Mouse (Mus musculus) liver, embryonic 15.5 days (tissue): ENCODE measurements around the gene Ier3. TPM values are rescaled to one million over a fixed set of nuclear protein-coding genes. Genes with fewer than 3 reads are reported as not detected.

Experiments
- ATAC-seq: fragments of 200-750 bp; cut with Nextera tagmentation; 2 replicates; pipeline ENCODE4 v1.8.0; 2017; ENCODE audit warnings: moderate number of reproducible peaks, mild to moderate bottlenecking, moderate library complexity; ENCODE audit not compliant: insufficient read depth
- H3K27ac ChIP-seq: fragments of 300-500 bp; sonication (generic); replicated peaks from 2 replicates; pipeline ENCODE4 v1.5.1; 2015; ENCODE audit warnings: mild to moderate bottlenecking, inconsistent platforms
- H3K27me3 ChIP-seq: fragments of 300-500 bp; sonication (generic); 2 replicates; pipeline ENCODE4 v1.6.1; 2015; ENCODE audit warnings: mild to moderate bottlenecking, inconsistent platforms
- H3K36me3 ChIP-seq: fragments of 300-500 bp; sonication (generic); replicated peaks from 2 replicates; pipeline ENCODE4 v1.6.1; 2015; ENCODE audit warnings: moderate library complexity, mild to moderate bottlenecking, inconsistent platforms
- H3K4me1 ChIP-seq: fragments of 300-500 bp; sonication (generic); replicated peaks from 2 replicates; pipeline ENCODE4 v1.6.1; 2015; ENCODE audit warnings: inconsistent platforms
- H3K4me2 ChIP-seq: fragments of 300-500 bp; sonication (generic); 2 replicates; pipeline ENCODE4 v1.6.1; 2015; ENCODE audit warnings: moderate library complexity, mild to moderate bottlenecking, inconsistent platforms
- H3K4me3 ChIP-seq: fragments of 300-500 bp; sonication (generic); replicated peaks from 2 replicates; pipeline ENCODE4 v1.5.1; 2015; ENCODE audit warnings: mild to moderate bottlenecking, inconsistent platforms
- H3K9ac ChIP-seq: fragments of 300-500 bp; sonication (generic); 2 replicates; pipeline ENCODE4 v1.6.1; 2015; ENCODE audit warnings: moderate library complexity, mild to moderate bottlenecking, inconsistent platforms
- H3K9me3 ChIP-seq: fragments of 300-500 bp; sonication (generic); replicated peaks from 2 replicates; pipeline ENCODE4 v1.6.1; 2016; ENCODE audit warnings: inconsistent platforms
- WGBS: fragments of 180-500 bp; shearing (Covaris S2); methylation state at CpG from one replicate; pipeline ENCODE4 v1.1.7; 2015; ENCODE audit warnings: mixed read lengths; ENCODE audit not compliant: insufficient replicate concordance; 5-methylcytosine and 5-hydroxymethylcytosine counted together
- polyA plus RNA-seq: library from polyadenylated mRNA; unstranded; fragments of >200 nt; fragmentation: Nextera tagmentation; extraction: Ambion mirVana; gene quantifications from 2 replicates; pipeline ENCODE4 v1.2.1, GENCODE M21; 2015

Gene Ier3
- polyA plus RNA-seq, 1 experiment from 2014 or later, result 22.9 TPM

DNA sequence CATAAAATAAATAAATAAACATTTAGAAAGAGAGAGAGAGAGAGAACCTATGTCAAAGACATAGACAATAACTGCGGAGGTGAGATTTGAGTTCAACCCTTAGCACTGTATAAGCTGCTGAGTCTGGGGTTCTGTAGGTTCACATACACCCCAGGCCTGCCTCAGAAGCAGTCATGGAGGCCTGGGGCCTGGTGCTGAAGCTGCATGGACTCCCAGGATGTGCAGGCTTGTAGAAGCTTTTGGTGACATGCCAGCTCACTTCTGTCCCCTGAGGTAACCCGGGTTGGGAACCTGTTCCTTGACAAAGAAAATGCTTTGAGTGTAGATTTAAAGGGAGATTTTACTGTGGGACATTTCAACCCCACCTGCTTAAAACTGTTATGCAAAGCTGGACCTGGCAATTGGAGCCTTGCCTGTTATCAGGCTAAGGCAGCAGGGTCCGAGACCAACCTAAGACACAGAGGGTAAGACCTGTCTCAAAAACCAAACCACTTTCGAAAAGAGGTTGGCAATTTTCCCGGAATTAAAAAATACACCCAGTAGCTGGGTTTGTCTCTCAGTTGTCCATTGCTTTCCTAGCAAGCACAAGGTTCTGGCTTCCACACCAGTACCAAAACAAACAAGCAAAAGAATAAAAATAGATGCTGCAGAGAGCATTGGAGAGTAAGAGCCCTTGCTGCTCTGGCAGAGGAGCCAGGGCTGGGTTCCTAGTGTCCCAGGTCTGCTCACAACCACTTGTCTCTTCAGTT is 10.4 kb upstream of the Ier3 start:
- WGBS, result 44% methylated on average over 5 of the region's 5 CpGs
- Histone ChIP-seq H3K27ac (0 out of 2 replicates have a peak overlapping the region, but pooled peaks have one; percentile 3), H3K27me3 (no peaks in the 10 kb centered on the region), H3K4me2 (no peak overlapping the region), H3K9ac (no peak overlapping the region), H3K4me3 (no peak overlapping the region), H3K36me3 (no peaks in the 10 kb centered on the region), H3K4me1 (peaks cover 42% of the 10 kb centered on the region), H3K9me3 (no peaks in the 10 kb centered on the region)
- no peak for ATAC-seq

DNA sequence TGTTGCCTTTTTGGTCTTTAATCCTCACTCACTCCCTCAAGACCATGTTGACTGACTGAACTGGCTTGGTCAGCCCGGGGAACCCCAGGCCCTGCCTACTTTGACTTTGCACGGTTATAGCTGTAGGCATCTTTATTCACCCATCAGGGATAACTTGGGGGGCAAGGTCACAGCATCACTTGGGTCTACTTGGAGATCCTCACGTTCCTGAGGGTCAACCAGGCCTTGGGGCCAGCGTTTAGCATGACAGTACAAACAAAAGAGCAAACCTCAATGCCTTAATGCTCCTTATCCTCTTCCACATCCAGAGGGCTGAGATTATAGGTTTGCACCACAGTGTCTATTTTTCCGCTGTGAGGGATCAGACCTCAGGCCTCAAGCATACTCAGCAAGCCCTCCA is 9.2 kb upstream of the Ier3 start:
- H3K4me3 ChIP-seq, result no peak overlapping the region
- H3K9me3 ChIP-seq, result no peaks in the 10 kb centered on the region
- H3K4me2 ChIP-seq, result no peak overlapping the region
- no peaks in the 10 kb centered on the region for H3K27me3 ChIP-seq
- ATAC-seq, result no peak
- H3K36me3 ChIP-seq, result no peaks in the 10 kb centered on the region
- 70% methylated on average over 5 of the region's 5 CpGs for WGBS
- no peak overlapping the region for H3K27ac ChIP-seq
- peaks cover 51% of the 10 kb centered on the region for H3K4me1 ChIP-seq
- no peak overlapping the region for H3K9ac ChIP-seq

DNA sequence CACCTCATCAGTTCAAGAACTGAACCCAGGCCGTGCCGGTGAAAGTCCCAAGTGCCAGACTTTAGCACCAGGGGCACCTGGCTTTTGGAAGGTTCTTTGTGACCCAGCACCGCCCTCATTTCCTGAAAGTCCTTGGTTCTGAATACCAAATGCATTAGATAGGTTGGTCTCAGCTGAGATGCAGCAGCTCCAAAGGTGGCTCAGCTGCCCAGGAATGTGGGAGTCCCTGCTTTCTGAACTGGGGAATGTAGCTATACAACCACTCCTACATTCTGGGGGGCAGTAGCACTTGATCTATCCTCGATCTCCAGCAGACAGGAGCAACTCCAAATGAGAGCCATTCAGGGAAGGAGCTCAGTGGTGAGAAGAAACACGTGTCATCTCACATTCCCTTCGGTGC is 8.7 kb upstream of the Ier3 start:
- Histone ChIP-seq H3K9me3 (no peaks in the 10 kb centered on the region), H3K4me1 (peaks cover 47% of the 10 kb centered on the region), H3K9ac (no peak overlapping the region), H3K4me3 (no peak overlapping the region), H3K27me3 (no peaks in the 10 kb centered on the region), H3K27ac (no peak overlapping the region), H3K4me2 (no peak overlapping the region), H3K36me3 (no peaks in the 10 kb centered on the region)
- WGBS, result 71% methylated on average over 6 of the region's 6 CpGs
- no peak for ATAC-seq

DNA sequence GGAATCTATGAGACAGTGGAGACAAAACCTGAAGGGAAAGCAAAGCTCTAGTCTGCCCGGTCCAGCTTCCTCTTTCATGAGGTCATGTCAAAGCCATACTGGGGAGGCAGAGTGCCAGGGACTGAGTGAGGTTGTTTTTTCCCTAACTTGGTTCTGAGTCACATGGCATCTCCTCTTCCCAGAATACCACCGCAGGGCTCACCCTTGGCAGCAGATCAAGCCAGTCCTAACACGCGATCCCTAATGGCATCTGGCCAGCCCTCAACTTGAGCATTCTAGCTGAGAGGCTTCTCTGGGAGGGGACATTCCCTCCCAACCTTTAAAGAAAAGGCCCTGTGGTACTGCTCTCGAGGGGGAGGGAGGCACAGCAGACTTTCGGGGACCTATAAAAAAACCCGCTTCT is 8.2 kb upstream of the Ier3 start:
- H3K9me3 ChIP-seq, result no peaks in the 10 kb centered on the region
- no peak overlapping the region for H3K9ac ChIP-seq
- peaks cover 42% of the 10 kb centered on the region for H3K4me1 ChIP-seq
- no peak overlapping the region for H3K4me2 ChIP-seq
- no peak overlapping the region for H3K4me3 ChIP-seq
- H3K27ac ChIP-seq, result no peak overlapping the region
- no peaks in the 10 kb centered on the region for H3K27me3 ChIP-seq
- WGBS, result 51% methylated on average over 7 of the region's 7 CpGs
- 0 out of 2 replicates have a peak, but pooled peaks have one; percentile 14 for ATAC-seq
- no peaks in the 10 kb centered on the region for H3K36me3 ChIP-seq

DNA sequence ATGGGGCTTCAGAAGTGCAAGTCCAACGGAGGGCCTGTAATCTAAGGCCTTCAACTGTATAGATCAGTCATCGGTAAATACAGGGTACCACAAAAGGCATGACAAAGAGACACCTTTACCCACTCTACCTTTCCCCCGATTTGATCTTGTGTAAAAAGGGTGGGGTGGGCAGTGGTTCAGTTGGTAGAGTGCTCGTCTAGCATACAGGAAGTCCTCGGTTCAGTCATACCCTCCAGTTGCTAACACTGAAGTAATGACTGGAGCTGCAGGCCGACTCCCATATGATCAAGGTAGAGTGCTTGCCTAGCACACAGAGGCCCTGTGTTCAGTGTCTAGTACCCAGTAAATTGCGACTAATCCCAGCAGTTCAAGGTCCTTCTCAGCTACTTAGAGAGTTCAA is 7.8 kb upstream of the Ier3 start:
- Histone ChIP-seq H3K4me3 (no peak overlapping the region), H3K9ac (no peak overlapping the region), H3K36me3 (no peaks in the 10 kb centered on the region), H3K4me2 (no peak overlapping the region), H3K27ac (no peak overlapping the region), H3K9me3 (no peaks in the 10 kb centered on the region), H3K4me1 (peaks cover 42% of the 10 kb centered on the region), H3K27me3 (no peaks in the 10 kb centered on the region)
- 54% methylated on average over 7 of the region's 7 CpGs for WGBS
- no peak for ATAC-seq

DNA sequence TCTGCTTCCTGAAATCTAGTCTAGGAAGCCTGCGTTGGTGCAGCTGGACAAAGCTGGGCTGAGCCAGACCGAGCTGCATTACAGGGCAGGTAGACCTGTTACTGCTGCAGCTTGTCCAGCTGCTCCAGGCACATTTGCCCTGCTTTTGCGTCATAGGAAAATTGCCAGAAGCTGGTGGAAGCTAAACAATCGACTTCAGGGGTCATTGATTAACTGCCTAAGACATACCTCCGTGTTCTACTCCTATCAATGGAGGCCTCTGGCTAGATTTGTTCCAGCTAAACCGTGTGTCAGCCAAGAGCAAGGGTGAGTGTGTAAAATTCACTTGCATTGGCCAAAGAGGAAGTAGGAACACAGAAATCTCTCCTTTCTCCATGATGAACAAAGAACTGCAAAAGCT is 6.8 kb upstream of the Ier3 start:
- H3K4me1 ChIP-seq, result peaks cover 50% of the 10 kb centered on the region
- ATAC-seq, result peak; percentile 29; the same call in 1 of the 2 replicates
- H3K9me3 ChIP-seq, result no peaks in the 10 kb centered on the region
- WGBS, result 48% methylated on average over 6 of the region's 6 CpGs
- H3K27me3 ChIP-seq, result no peaks in the 10 kb centered on the region
- no peaks in the 10 kb centered on the region for H3K36me3 ChIP-seq
- H3K4me2 ChIP-seq, result no peak overlapping the region
- H3K4me3 ChIP-seq, result no peak overlapping the region
- H3K9ac ChIP-seq, result no peak overlapping the region
- H3K27ac ChIP-seq, result no peak overlapping the region; the same call in 1 of the 2 replicates

DNA sequence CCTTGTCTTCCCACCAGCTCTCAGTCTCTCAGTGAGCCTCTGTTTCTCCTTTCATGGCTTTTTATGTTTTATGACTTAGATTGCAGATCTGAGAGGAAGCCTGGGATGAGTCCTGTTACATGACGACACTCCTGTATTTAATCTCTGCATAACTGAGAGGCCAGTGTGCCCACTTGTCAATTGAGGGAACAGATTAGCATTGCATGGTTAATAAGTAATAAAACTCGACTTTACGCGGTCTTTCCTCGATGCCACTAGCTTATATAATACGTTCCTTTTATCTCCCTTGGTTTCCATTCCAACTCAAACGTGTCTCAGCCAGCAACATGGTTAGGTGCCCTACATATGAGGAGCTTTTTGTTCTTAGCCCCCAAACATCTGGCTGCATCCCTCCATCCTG is 5.6 kb upstream of the Ier3 start:
- Histone ChIP-seq H3K27ac (no peak overlapping the region), H3K4me3 (no peak overlapping the region), H3K4me1 (peaks cover 62% of the 10 kb centered on the region), H3K27me3 (no peaks in the 10 kb centered on the region), H3K9ac (no peak overlapping the region), H3K9me3 (no peaks in the 10 kb centered on the region), H3K36me3 (no peaks in the 10 kb centered on the region), H3K4me2 (no peak overlapping the region)
- ATAC-seq, result no peak
- WGBS, result 60% methylated on average over 7 of the region's 7 CpGs

DNA sequence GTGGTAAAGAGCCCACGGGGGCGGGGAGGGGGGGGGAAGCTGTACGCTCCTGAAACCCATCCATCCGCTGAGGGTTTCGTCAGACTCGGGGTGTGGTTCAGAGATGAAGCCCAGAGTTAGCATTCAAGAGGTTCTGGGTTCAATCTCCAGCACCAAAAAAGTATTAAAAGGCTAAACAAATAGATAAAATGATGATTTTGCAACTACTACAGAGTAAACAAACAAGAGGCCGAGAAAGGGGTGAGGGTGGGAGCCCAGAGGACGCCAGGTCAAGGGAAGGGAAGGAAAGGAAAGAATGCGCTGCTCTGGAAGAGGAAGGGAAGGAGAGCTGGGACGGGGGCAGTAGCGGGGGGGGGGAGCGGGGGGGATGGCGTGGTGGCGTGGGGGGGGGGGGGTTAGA is 4.8 kb upstream of the Ier3 start:
- no peak overlapping the region for H3K9ac ChIP-seq
- no peaks in the 10 kb centered on the region for H3K9me3 ChIP-seq
- no peak overlapping the region for H3K4me2 ChIP-seq
- peaks cover 65% of the 10 kb centered on the region for H3K4me1 ChIP-seq
- 56% methylated on average over 14 of the region's 14 CpGs for WGBS
- no peak overlapping the region for H3K4me3 ChIP-seq
- H3K36me3 ChIP-seq, result no peaks in the 10 kb centered on the region
- no peak overlapping the region for H3K27ac ChIP-seq
- H3K27me3 ChIP-seq, result no peaks in the 10 kb centered on the region
- ATAC-seq, result no peak

DNA sequence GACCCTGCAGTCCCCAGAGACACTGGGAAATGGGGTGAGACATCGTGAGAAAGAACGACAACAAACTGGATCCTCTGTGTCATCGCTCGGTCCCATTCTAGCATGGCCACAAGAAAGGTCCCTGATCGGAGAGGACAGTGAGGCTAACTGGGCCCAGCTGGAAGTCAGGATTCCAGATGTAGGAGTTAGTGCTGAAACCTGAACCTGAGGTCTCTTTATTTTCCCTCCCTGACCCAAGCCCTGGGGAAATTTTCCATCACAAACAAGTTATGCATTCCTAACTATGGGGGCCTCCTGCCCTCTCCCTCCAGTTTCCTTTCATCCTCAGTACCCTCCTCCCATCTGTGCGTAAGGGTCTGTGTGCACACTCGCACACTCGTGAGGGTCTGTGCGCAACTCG is 4.3 kb upstream of the Ier3 start:
- Histone ChIP-seq H3K4me2 (no peak overlapping the region), H3K4me3 (no peak overlapping the region), H3K27me3 (no peaks in the 10 kb centered on the region), H3K4me1 (peaks cover 70% of the 10 kb centered on the region), H3K9me3 (no peaks in the 10 kb centered on the region), H3K9ac (no peak overlapping the region), H3K36me3 (no peaks in the 10 kb centered on the region), H3K27ac (no peak overlapping the region)
- ATAC-seq, result no peak
- WGBS, result 77% methylated on average over 10 of the region's 10 CpGs

DNA sequence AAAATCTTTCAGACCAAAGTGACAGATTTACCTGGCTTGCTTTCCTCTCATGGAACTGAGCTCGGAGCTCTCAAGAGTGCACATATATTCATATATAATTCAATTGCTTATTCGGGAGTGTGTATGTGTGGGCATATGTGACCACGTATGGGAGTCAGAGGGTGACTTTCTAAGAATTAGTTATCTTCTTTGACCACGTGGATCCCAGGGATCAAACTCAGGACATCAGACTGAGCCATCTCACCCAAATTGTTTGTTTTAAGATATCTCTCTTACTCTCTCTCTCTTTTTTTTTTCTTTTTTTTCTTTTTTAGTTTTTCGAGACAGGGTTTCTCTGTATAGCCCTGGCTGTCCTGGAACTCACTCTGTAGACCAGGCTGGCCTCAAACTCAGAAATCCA is 1.4 kb upstream of the Ier3 start:
- Histone ChIP-seq H3K4me2 (peak overlapping the region; percentile 98; the same call in 1 of the 2 replicates), H3K36me3 (peaks cover 7% of the 10 kb centered on the region; the same call in 1 of the 2 replicates), H3K9me3 (no peaks in the 10 kb centered on the region), H3K4me3 (no peak overlapping the region), H3K4me1 (peaks cover 77% of the 10 kb centered on the region), H3K9ac (no peak overlapping the region), H3K27me3 (no peaks in the 10 kb centered on the region), H3K27ac (0 out of 2 replicates have a peak overlapping the region, but pooled peaks have one; percentile 8)
- 28% methylated on average over 5 of the region's 5 CpGs for WGBS
- no peak for ATAC-seq

DNA sequence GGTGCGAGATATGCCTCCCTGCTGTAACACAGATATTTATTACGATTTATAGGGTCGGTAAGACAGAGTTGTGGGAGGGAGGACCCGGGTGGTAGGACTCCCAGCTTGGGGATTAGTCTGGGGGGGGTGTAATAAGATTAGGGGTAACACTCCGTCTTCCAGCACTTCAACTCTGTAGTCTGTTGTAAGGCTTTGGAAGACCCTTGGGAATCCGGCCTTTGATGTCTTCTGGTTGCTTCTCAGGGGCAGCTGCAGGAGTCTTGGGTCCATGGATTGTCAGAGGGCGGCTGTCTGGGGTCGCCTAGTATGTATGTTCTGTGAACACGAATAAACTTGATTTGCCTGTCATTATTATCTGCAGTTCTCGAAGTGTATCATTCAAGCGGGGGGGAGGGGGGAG is 1.1 kb downstream of the Ier3 start:
- Histone ChIP-seq H3K9ac (peak overlapping the region; percentile 82), H3K27ac (peak overlapping the region; percentile 95), H3K4me2 (peak overlapping the region; percentile 98), H3K4me3 (peak overlapping the region; percentile 86), H3K36me3 (peaks cover 32% of the 10 kb centered on the region), H3K9me3 (no peaks in the 10 kb centered on the region), H3K4me1 (peaks cover 72% of the 10 kb centered on the region), H3K27me3 (no peaks in the 10 kb centered on the region)
- ATAC-seq, result no peak
- under 1% methylated on average over 11 of the region's 11 CpGs for WGBS
